Mouse (Mus musculus): ENCODE results near the gene Ptges2. TPM values are rescaled to one million over a fixed set of nuclear protein-coding genes. Genes with fewer than 3 reads are reported as not detected.
"Not testable (repeated sequence)": the region's sequence is repeated elsewhere in the genome, so short reads cannot be mapped to it uniquely, and the experiment has no call there.

Ptges2 gene
- polyA plus RNA-seq, 1 experiment from 2014 or later: 21.1 TPM

DNA sequence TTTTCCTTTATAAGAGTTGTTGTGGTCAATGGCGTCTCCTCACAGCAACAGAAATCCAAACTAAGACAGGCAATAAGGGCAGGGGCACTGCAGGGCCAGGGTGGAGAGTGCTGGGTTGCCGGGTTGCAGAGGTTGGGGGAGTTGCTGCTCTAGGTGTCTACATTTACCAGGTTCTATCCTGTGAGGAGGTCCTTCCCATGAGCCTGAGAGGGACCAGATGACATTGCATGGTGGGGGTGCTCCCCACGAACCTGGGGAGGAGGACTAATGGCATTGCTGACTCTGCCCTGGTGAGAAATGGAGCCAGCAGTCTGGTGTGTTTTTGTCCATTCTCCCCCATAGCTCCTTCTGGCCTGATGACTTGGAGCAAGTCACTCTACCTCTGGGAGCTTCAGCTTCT, 38.0 kb upstream of the Ptges2 start:
- H3K4me2 ChIP-seq: no peak overlapping the region
- H3K9me3 ChIP-seq (replicated peaks): no peaks in the 10 kb centered on the region
- H3K4me1 ChIP-seq: peaks cover 31% of the 10 kb centered on the region
- no peak overlapping the region for H3K9ac ChIP-seq
- no peak overlapping the region for H3K4me3 ChIP-seq
- ATAC-seq: no peak
- no peak overlapping the region for H3K27ac ChIP-seq
- no peaks in the 10 kb centered on the region for H3K36me3 ChIP-seq
- 42% methylated on average over 3 of the region's 3 CpGs for WGBS (ENCODE audit: insufficient replicate concordance)
- H3K27me3 ChIP-seq (replicated peaks): peaks cover 9% of the 10 kb centered on the region

GRCm38 (mm10) chr2:32358381-32358780, 37.3 kb upstream of the Ptges2 start:
- Histone ChIP-seq H3K4me3 (no peak overlapping the region), H3K9me3 (replicated peaks) (no peaks in the 10 kb centered on the region), H3K4me2 (no peak overlapping the region), H3K9ac (no peak overlapping the region), H3K27ac (no peak overlapping the region), H3K4me1 (peaks cover 27% of the 10 kb centered on the region), H3K36me3 (no peaks in the 10 kb centered on the region), H3K27me3 (replicated peaks) (0 out of 2 replicates have a peak, but pooled peaks cover 4% of the 10 kb centered on the region)
- no peak for ATAC-seq
- 53% methylated on average over 10 of the region's 10 CpGs for WGBS (ENCODE audit: insufficient replicate concordance)

GRCm38 (mm10) chr2:32360741-32361140, 35.0 kb upstream of the Ptges2 start:
- 5% methylated on average over 14 of the region's 14 CpGs for whole genome bisulfite sequencing (ENCODE audit: insufficient replicate concordance)
- H3K9ac ChIP-seq: peak overlapping the region; percentile 72
- H3K4me3 ChIP-seq: peak overlapping the region; percentile 69

GRCm38 (mm10) chr2:32361437-32361836, 34.3 kb upstream of the Ptges2 start:
- Histone ChIP-seq H3K27ac (peak overlapping the region; percentile 81), H3K36me3 (peaks cover 23% of the 10 kb centered on the region), H3K4me1 (peaks cover 33% of the 10 kb centered on the region), H3K4me3 (peak overlapping the region; percentile 69), H3K27me3 (replicated peaks) (0 out of 2 replicates have a peak, but pooled peaks cover 4% of the 10 kb centered on the region), H3K9ac (peak overlapping the region; percentile 72), H3K4me2 (peak overlapping the region; percentile 93), H3K9me3 (replicated peaks) (no peaks in the 10 kb centered on the region)
- under 1% methylated on average over 24 of the region's 24 CpGs for WGBS (ENCODE audit: insufficient replicate concordance)
- ATAC-seq: peak; percentile 82

More at GRCm38 (mm10) chr2:32360741-32361140, 35.0 kb upstream of the Ptges2 start:
- Histone ChIP-seq H3K27ac (peak overlapping the region; percentile 81), H3K4me1 (peaks cover 31% of the 10 kb centered on the region), H3K36me3 (peaks cover 16% of the 10 kb centered on the region), H3K9me3 (replicated peaks) (no peaks in the 10 kb centered on the region), H3K4me2 (peak overlapping the region; percentile 93), H3K27me3 (replicated peaks) (0 out of 2 replicates have a peak, but pooled peaks cover 4% of the 10 kb centered on the region)
- ATAC-seq: no peak

GRCm38 (mm10) chr2:32362274-32362673, 33.4 kb upstream of the Ptges2 start:
- not testable (repeated sequence) for H3K27me3 ChIP-seq (replicated peaks); H3K9me3 ChIP-seq (replicated peaks); ATAC-seq
- 23% methylated on average over 5 of the region's 5 CpGs for WGBS (ENCODE audit: insufficient replicate concordance)
- H3K27ac ChIP-seq: peak overlapping the region; percentile 93
- H3K9ac ChIP-seq: peak overlapping the region; percentile 85
- peaks cover 33% of the 10 kb centered on the region for H3K4me1 ChIP-seq
- peak overlapping the region; percentile 78 for H3K4me3 ChIP-seq
- peak overlapping the region; percentile 93 for H3K4me2 ChIP-seq
- peaks cover 30% of the 10 kb centered on the region for H3K36me3 ChIP-seq

- Histone ChIP-seq H3K4me1 (peaks cover 33% of the 10 kb centered on the region), H3K36me3 (peaks cover 36% of the 10 kb centered on the region), H3K27ac (peak overlapping the region; percentile 93), H3K9ac (peak overlapping the region; percentile 85), H3K27me3 (replicated peaks) (0 out of 2 replicates have a peak, but pooled peaks cover 4% of the 10 kb centered on the region), H3K9me3 (replicated peaks) (no peaks in the 10 kb centered on the region), H3K4me3 (peak overlapping the region; percentile 78), H3K4me2 (peak overlapping the region; percentile 93)
- WGBS (ENCODE audit: insufficient replicate concordance): under 1% methylated on average over 53 of the region's 53 CpGs
- ATAC-seq: peak; percentile 73
Observed at GRCm38 (mm10) chr2:32362817-32363340, 32.8 kb upstream of the Ptges2 start.

DNA sequence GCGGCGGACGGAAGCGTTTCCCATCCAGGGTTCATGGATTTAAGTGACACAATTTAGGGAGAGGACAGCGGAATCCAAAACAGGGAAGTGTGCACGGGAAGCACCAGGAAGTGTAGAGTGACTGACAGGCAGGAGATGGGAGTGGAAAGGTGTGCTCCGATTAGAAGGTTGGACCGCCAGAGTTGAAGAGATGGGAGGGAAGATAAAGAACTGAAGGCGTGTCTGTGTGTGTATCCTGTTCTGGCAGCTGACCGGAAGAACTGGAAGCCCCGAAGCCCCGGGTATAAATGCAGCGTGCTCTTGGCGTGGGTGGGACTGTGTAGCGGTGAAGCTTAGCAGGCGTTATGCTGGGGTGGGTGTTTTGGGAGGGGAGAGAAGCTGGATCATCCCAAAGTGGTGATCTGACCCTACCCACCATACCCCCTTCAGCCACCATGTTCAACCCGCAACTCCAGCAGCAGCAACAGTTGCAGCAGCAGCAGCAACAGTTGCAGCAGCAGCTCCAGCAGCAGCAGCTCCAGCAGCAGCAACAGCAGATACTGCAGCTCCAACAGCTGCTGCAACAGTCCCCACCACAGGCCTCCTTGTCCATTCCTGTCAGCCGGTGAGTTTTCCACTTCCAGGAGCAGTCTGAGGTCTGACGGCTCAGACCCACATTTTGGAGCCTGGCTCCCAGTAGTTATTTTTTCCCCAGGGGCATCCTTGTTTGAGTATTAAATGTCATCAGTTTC, 32.2 kb upstream of the Ptges2 start:
- H3K36me3 ChIP-seq: peaks cover 42% of the 10 kb centered on the region
- peak; percentile 50 for ATAC-seq
- H3K27ac ChIP-seq: peak overlapping the region; percentile 93
- H3K4me3 ChIP-seq: peak overlapping the region; percentile 78
- H3K4me1 ChIP-seq: peaks cover 33% of the 10 kb centered on the region
- no peaks in the 10 kb centered on the region for H3K9me3 ChIP-seq (replicated peaks)
- peak overlapping the region; percentile 93 for H3K4me2 ChIP-seq
- H3K27me3 ChIP-seq (replicated peaks): no peaks in the 10 kb centered on the region
- 10% methylated on average over 19 of the region's 19 CpGs for WGBS (ENCODE audit: insufficient replicate concordance)
- H3K9ac ChIP-seq: peak overlapping the region; percentile 85

GRCm38 (mm10) chr2:32364121-32364520, 31.6 kb upstream of the Ptges2 start:
- no peak for ATAC-seq
- no peaks in the 10 kb centered on the region for H3K27me3 ChIP-seq (replicated peaks)
- peak overlapping the region; percentile 85 for H3K9ac ChIP-seq
- 57% methylated on average over 8 of the region's 8 CpGs for WGBS (ENCODE audit: insufficient replicate concordance)
- H3K9me3 ChIP-seq (replicated peaks): no peaks in the 10 kb centered on the region
- H3K4me2 ChIP-seq: peak overlapping the region; percentile 93
- peaks cover 47% of the 10 kb centered on the region for H3K36me3 ChIP-seq
- H3K4me3 ChIP-seq: peak overlapping the region; percentile 78
- peaks cover 33% of the 10 kb centered on the region for H3K4me1 ChIP-seq
- H3K27ac ChIP-seq: peak overlapping the region; percentile 93

DNA sequence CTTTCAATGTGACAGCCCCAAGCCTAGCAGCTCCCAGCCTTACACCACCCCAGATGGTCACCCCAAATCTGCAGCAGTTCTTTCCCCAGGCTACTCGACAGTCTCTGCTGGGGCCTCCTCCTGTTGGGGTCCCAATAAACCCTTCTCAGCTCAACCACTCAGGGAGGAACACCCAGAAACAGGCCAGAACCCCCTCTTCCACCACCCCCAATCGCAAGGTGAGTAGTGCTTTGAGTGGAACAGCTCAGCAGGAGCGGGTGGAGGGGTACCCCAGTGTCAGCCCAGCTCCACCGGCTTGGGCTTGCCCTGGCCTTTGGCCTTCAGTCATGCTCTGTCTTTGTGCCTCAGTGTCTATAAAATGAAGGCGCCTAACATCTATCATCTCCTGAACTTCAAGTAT, 28.4 kb upstream of the Ptges2 start:
- peaks cover 79% of the 10 kb centered on the region for H3K36me3 ChIP-seq
- 82% methylated on average over 5 of the region's 5 CpGs for WGBS (ENCODE audit: insufficient replicate concordance)

DNA sequence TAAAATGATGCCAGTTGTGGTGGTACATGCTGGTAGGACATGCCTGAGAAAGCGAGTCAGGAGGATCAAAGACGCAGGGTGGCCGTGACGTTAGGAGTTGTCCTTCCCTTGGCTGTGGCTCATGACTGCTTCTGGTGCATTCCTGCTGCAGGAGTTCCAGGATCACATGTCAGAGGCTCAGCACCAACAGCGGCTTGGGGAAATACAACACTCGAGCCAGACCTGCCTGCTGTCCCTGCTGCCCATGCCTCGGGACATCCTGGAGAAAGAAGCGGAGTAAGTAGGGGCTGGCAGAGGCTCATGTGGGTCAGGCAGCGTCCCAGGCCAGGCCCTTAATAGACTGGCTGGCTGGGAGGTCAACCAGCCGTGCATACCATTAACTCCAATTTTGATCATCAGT, 21.5 kb upstream of the Ptges2 start:
- no peak overlapping the region for H3K9ac ChIP-seq
- H3K4me1 ChIP-seq: no peaks in the 10 kb centered on the region
- no peak overlapping the region for H3K4me2 ChIP-seq
- no peaks in the 10 kb centered on the region for H3K27me3 ChIP-seq (replicated peaks)
- no peak for ATAC-seq
- H3K36me3 ChIP-seq: peaks cover 99% of the 10 kb centered on the region
- 86% methylated on average over 10 of the region's 10 CpGs for WGBS (ENCODE audit: insufficient replicate concordance)
- no peaks in the 10 kb centered on the region for H3K9me3 ChIP-seq (replicated peaks)
- H3K4me3 ChIP-seq: no peak overlapping the region
- H3K27ac ChIP-seq: no peak overlapping the region

More for the DNA sequence above, 28.4 kb upstream of the Ptges2 start:
- Histone ChIP-seq H3K9ac (no peak overlapping the region), H3K27ac (no peak overlapping the region), H3K4me2 (no peak overlapping the region), H3K4me1 (peaks cover 20% of the 10 kb centered on the region), H3K9me3 (replicated peaks) (no peaks in the 10 kb centered on the region), H3K27me3 (replicated peaks) (no peaks in the 10 kb centered on the region), H3K4me3 (no peak overlapping the region)
- ATAC-seq: no peak

DNA sequence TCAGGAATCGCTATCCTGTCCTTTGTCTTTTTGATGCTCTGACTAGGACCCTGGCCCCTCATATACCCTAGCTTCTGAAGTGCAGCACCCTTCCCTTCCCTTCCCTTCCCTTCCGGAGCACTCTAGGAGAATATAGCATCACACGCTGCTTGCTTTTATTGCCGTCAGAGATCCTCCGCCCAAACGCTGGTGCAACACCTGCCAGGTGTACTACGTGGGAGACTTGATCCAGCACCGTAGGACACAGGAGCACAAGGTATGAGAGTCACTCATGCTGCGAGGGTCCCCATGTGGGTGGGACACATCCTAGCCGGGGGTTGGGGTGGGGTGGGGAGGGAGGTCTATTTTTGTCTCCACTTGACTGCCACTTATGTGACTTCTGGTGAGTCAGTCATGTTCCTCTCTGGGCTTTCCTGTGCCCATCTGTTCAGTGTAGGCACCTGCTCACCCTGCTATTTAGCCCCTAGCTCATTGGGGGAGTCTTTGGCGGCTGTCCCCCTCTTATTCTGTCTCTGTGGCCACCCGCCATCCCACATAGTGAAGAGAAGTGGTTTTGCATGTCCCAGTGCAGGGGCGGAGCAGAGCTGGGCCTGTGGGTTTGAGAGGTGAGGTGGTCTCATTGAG, 20.3 kb upstream of the Ptges2 start:
- Histone ChIP-seq H3K4me1 (peaks cover 5% of the 10 kb centered on the region), H3K4me2 (no peak overlapping the region), H3K27me3 (replicated peaks) (peaks cover 5% of the 10 kb centered on the region; the same call in 1 of the 2 replicates), H3K9ac (no peak overlapping the region), H3K27ac (no peak overlapping the region), H3K4me3 (no peak overlapping the region), H3K36me3 (peaks cover 92% of the 10 kb centered on the region), H3K9me3 (replicated peaks) (no peaks in the 10 kb centered on the region)
- no peak for ATAC-seq
- 83% methylated on average over 13 of the region's 13 CpGs for WGBS (ENCODE audit: insufficient replicate concordance)

DNA sequence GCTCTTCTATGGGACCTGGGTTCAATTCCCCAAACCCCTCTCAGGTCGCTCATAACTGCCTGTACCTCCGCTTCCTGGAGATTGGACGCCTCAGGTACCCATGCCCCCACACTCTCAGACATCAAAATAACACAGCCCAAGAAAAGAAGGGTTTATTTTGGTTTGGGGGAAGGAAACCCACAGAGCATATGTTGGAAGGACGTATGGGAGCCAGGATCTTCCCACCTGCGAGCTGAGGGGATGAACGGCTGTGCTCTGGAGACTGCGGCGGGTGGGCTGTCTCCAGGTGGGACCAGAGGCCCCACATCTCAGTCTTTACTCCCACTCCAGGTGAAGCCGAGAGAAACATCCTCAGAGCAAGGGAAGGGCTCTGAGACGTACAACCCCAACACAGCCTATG, 18.7 kb upstream of the Ptges2 start:
- Histone ChIP-seq H3K4me3 (no peak overlapping the region), H3K9ac (no peak overlapping the region), H3K4me1 (peaks cover 19% of the 10 kb centered on the region), H3K36me3 (peaks cover 77% of the 10 kb centered on the region), H3K27ac (no peak overlapping the region), H3K27me3 (replicated peaks) (peaks cover 6% of the 10 kb centered on the region; the same call in 1 of the 2 replicates), H3K9me3 (replicated peaks) (no peaks in the 10 kb centered on the region), H3K4me2 (no peak overlapping the region)
- WGBS (ENCODE audit: insufficient replicate concordance): 84% methylated on average over 10 of the region's 10 CpGs
- ATAC-seq: no peak
